Mouse (Mus musculus) B cell, adult 67 days (primary cell): Measurements from ENCODE around the gene Cdc26. TPM values are rescaled to one million over a fixed set of nuclear protein-coding genes. Genes with fewer than 3 reads are reported as not detected.

Experiments
- total RNA-seq, 2 experiments: library from RNA; stranded (reverse); gene quantifications; 4 replicates each; pipeline ENCODE4 v1.2.4; 2023

Gene Cdc26
- total RNA-seq = 10 to 100 TPM; 60.6 to 61.7 TPM

GRCm38 (mm10) chr4:62408601-62409282, at the start of gene Cdc26, which contains the start of gene Prpf4:
Gene Cdc26 (minus strand): TSS chr4:62408642.
Gene Prpf4 (plus strand): TSS chr4:62408797.

GRCm38 (mm10) chr4:62435081-62435480, 26.6 kb upstream of the Cdc26 start, which contains the start of gene Rnf183:
Gene Rnf183 (minus strand): TSS chr4:62435252.

GRCm38 (mm10) chr4:62360088-62360804, 48.2 kb downstream of the Cdc26 start, which contains the start of the genes Fkbp15 and Slc31a1:
Gene Fkbp15 (minus strand): TSS chr4:62360548.
Gene Slc31a1 (plus strand): TSS chr4:62360727.

Other genes with a start within 250 kb of the Cdc26 start
- not detected for gene Zfp37, start 177.6 kb downstream of the Cdc26 start, total RNA-seq
- 1 to 10 TPM; 5.8 to 6.2 TPM for gene Slc31a2, start 146.1 kb downstream of the Cdc26 start, total RNA-seq
- 100 to 1,000 TPM; 102 to 118 TPM for gene Fkbp15, start 48.1 kb downstream of the Cdc26 start, total RNA-seq
- 10 to 100 TPM in 1 of 2 experiments, 1 to 10 TPM in 1; 9.8 to 11.0 TPM for gene Slc31a1, start 47.9 kb downstream of the Cdc26 start, total RNA-seq
- gene Prpf4, start 155 bp upstream of the Cdc26 start, total RNA-seq = 10 to 100 TPM; 27.2 to 27.4 TPM
- not detected for gene Rnf183, start 26.6 kb upstream of the Cdc26 start, total RNA-seq
- not detected for gene Wdr31, start 62.3 kb upstream of the Cdc26 start, total RNA-seq
- gene Bspry, start 71.4 kb upstream of the Cdc26 start, total RNA-seq = 10 to 100 TPM in 1 of 2 experiments, 1 to 10 TPM in 1; 9.4 to 11.9 TPM
- gene Hdhd3, start 94.8 kb upstream of the Cdc26 start, total RNA-seq = 1 to 10 TPM; 1.5 to 1.7 TPM
- 10 to 100 TPM; 19.8 to 20.6 TPM for gene Alad, start 111.3 kb upstream of the Cdc26 start, total RNA-seq
- gene Pole3, start 116.4 kb upstream of the Cdc26 start, total RNA-seq = 10 to 100 TPM; 20.7 to 27.0 TPM
- gene 4933430I17Rik, start 116.7 kb upstream of the Cdc26 start, total RNA-seq = under 1 TPM; 0.30 to 0.81 TPM
- 10 to 100 TPM; 31.9 to 33.9 TPM for gene Rgs3, start 151.2 kb upstream of the Cdc26 start, total RNA-seq